Mouse (Mus musculus) forebrain, postnatal 0 days (tissue): ENCODE results near the gene Csnk1e. TPM values are rescaled to one million over a fixed set of nuclear protein-coding genes. Genes with fewer than 3 reads are reported as not detected.

Experiments
- ATAC-seq: fragments of 200-750 bp; cut with Nextera tagmentation; 2 replicates; pipeline ENCODE4 v1.8.0; 2017; ENCODE audit warnings: mild to moderate bottlenecking, moderate library complexity
- DNase-seq: peaks from one replicate; pipeline ENCODE4 v3.0.0-alpha.2; 2015
- H3K27ac ChIP-seq: fragments of 300-500 bp; sonication (generic); 2 replicates; pipeline ENCODE4 v1.5.1; 2014; ENCODE audit warnings: low read depth, mild to moderate bottlenecking, antibody characterized with exemption, low read length, moderate library complexity, mixed read lengths
- H3K27me3 ChIP-seq: fragments of 300-500 bp; sonication (generic); 2 replicates; pipeline ENCODE4 v1.6.1; 2014; ENCODE audit warnings: mild to moderate bottlenecking, low read length, mixed read lengths; ENCODE audit not compliant: insufficient read depth
- H3K36me3 ChIP-seq: fragments of 300-500 bp; sonication (generic); 2 replicates; pipeline ENCODE4 v1.6.1; 2014; ENCODE audit warnings: mild to moderate bottlenecking, moderate library complexity; ENCODE audit not compliant: insufficient read depth
- H3K4me1 ChIP-seq: fragments of 300-500 bp; sonication (generic); 2 replicates; pipeline ENCODE4 v1.6.1; 2014; ENCODE audit warnings: antibody characterized with exemption; ENCODE audit not compliant: insufficient read depth
- H3K4me2 ChIP-seq: fragments of 300-500 bp; sonication (generic); 2 replicates; pipeline ENCODE4 v1.6.1; 2014; ENCODE audit warnings: low read depth, mild to moderate bottlenecking, moderate library complexity
- H3K4me3 ChIP-seq: fragments of 300-500 bp; sonication (generic); 2 replicates; pipeline ENCODE4 v1.5.1; 2014; ENCODE audit warnings: low read depth, low read length, mixed read lengths
- H3K9ac ChIP-seq: fragments of 300-500 bp; sonication (generic); 2 replicates; pipeline ENCODE4 v1.6.1; 2014; ENCODE audit warnings: mild to moderate bottlenecking
- H3K9me3 ChIP-seq: fragments of 300-500 bp; sonication (generic); 2 replicates; pipeline ENCODE4 v1.6.1; 2016; ENCODE audit warnings: low read length
- CTCF ChIP-seq: sonication (generic); IDR thresholded peaks from 2 replicates; pipeline ENCODE4 v1.5.1; 2016; ENCODE audit warnings: antibody characterized with exemption, control low read depth, low read depth
- WGBS: fragments of 180-500 bp; shearing (Covaris S2); extraction: QIAGEN DNeasy Blood & Tissue Kit; methylation state at CpG from one replicate; pipeline ENCODE4 v1.1.7; 2014; 5-methylcytosine and 5-hydroxymethylcytosine counted together
- microRNA counts: library from miRNA; unstranded; fragments of <30 nt; microRNA quantifications from one replicate; lab custom pipeline; 2015
- microRNA-seq, 2 experiments: library from miRNA; unstranded; fragments of <30 nt; microRNA quantifications; one replicate each; pipeline ENCODE4; 2016
- polyA plus RNA-seq: library from polyadenylated mRNA; unstranded; fragments of >200 nt; fragmentation: Nextera tagmentation; extraction: Ambion mirVana; gene quantifications from 2 replicates; pipeline ENCODE4 v1.2.1, GENCODE M21; 2015
- total RNA-seq: library from RNA; depleted of rRNA; stranded (reverse); fragments of >200 nt; gene quantifications from 2 replicates; pipeline ENCODE4 v1.2.3, GENCODE M21; 2014; rRNA removed

Gene Csnk1e
- total and polyA plus RNA-seq, 2 experiments from 2014 or later = 248 to 490 TPM

DNA sequence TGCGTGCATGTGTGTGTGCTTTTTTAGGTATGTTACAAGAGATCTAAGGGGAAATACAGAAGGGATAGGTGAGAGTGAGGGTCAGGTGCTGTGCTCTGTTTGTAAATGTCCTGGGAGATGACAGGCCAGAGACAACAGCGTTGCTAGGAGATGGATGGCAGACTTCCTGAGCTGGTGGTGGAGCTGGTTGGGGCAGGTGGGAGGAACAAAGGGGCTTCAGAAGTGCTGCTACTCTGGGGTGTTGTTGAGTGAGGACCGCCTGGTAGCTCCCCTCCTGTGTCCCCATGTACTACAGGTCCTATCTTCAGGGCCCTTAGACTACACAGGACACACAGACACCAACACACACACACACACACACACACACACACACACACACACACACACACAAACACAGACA lies 80.6 kb downstream of the Csnk1e start:
- Histone ChIP-seq H3K9me3 (no peaks in the 10 kb centered on the region), H3K27me3 (no peaks in the 10 kb centered on the region), H3K4me2 (no peak overlapping the region), H3K36me3 (peaks cover 63% of the 10 kb centered on the region), H3K4me1 (no peaks in the 10 kb centered on the region), H3K9ac (no peak overlapping the region), H3K27ac (no peak overlapping the region), H3K4me3 (no peak overlapping the region)
- no peak for ATAC-seq
- WGBS = 53% methylated on average over 3 of the region's 3 CpGs
- no peak for TF ChIP-seq CTCF
- no peak for DNase-seq

DNA sequence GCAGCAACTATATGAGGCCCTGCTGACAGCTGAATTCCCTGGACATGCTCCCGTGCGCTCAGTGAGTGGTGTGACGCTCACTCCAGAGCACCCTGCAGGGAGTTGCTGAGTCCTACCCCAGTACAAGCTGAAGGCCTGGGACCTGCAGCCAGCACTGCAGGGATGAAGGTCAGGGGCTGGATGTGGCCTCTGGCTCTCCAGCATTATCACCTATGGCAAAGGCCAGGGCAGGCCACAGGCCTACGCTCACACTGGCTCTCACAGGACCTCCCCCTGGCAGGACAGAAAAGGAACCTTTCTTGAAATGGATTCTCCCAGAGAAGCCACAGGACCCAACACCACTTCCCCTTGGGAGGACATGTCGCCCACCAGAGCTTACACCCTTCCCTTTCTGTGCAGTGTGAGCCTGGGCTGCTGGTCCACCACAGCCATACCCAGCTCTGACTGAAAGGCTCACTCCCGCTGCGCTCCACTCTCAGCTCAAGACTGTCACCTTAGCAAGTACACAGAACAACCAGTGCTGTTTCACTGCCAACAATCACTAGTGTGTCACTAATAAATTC lies 85.0 kb downstream of the Csnk1e start:
- no peak for TF ChIP-seq CTCF

DNA sequence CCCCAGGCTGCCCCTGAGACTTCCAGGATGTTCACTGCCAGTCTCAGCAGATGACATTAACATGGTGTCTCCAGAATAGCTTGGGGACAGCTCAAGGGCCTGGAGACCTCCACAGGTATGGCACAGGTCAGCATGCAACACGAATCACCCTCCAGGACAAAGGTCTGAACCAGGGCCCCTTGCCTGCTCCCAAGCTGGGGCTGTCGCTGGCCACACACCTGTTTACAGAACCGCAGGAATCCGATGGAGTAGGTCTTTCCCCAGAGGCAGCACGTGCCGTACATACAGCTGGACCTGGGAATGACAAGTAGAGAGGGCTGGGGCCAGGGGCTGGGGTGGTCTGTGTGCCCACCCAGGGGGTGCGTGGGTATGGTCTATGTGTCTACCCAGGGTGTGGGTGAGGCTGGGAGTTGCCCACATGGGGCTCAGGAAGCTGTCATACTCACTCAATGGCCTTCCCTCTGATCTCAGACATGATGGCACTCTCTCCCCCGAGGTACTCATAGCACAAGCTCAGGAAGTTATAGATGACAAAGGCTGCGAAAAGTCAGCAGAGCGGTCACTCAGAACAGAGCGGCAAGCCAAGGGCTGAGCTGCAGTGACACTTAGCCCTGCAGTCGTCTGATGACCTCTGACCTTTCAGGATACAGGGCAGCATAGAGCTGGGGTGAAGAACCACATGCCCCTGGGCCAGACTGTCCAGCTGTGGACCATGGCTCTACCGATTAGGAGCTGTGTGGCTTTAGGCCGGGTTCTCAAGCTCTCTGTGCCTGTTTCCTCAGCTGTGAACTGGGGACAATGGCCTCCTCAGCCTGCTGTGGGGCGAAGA lies 85.7 kb downstream of the Csnk1e start:
- H3K9me3 ChIP-seq = no peaks in the 10 kb centered on the region
- 79% methylated on average over 15 of the region's 15 CpGs for WGBS
- no peak overlapping the region for H3K27ac ChIP-seq
- no peak overlapping the region for H3K9ac ChIP-seq
- H3K4me2 ChIP-seq = no peak overlapping the region
- no peaks in the 10 kb centered on the region for H3K27me3 ChIP-seq
- no peak overlapping the region for H3K4me3 ChIP-seq
- DNase-seq = no peak
- TF ChIP-seq CTCF = no peak
- H3K4me1 ChIP-seq = no peaks in the 10 kb centered on the region
- ATAC-seq = no peak
- H3K36me3 ChIP-seq = peaks cover 74% of the 10 kb centered on the region

More for the DNA sequence above, 85.0 kb downstream of the Csnk1e start:
- no peaks in the 10 kb centered on the region for H3K4me1 ChIP-seq
- no peak overlapping the region for H3K4me3 ChIP-seq
- no peak for ATAC-seq
- H3K27me3 ChIP-seq = no peaks in the 10 kb centered on the region
- DNase-seq = no peak
- no peak overlapping the region for H3K27ac ChIP-seq
- H3K9ac ChIP-seq = no peak overlapping the region
- H3K4me2 ChIP-seq = no peak overlapping the region
- WGBS = 89% methylated on average over 7 of the region's 7 CpGs
- H3K9me3 ChIP-seq = no peaks in the 10 kb centered on the region
- peaks cover 70% of the 10 kb centered on the region for H3K36me3 ChIP-seq

DNA sequence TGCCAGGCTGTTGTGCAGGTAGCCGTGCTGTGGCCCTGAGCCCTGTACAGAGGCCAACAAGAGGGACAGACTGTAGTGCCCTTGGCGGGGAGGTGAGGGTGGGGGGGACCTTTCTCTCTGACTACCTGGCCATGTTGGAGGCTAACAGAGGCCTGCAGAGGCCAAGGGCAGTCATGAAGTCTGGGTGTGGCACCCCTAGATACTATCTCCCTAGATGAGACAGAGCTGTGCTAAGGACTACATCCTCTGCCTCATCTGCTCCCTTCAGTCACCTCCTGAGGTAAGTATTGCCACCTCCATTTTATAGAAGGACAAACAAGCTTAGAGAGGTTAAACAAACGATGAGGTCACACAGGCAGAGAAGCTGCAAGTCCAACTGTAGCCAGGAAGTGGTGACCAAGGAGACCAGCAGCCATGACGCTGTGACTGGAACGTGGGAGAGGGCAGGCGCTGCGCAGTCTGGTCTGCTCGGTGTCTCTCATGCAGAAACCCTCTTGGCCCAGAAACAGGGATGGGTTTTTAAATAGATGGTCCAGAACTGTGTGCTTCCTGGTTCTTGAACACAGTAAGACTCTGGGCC lies 86.4 kb downstream of the Csnk1e start:
- no peak for ATAC-seq
- WGBS = 86% methylated on average over 8 of the region's 8 CpGs
- H3K27ac ChIP-seq = no peak overlapping the region

DNA sequence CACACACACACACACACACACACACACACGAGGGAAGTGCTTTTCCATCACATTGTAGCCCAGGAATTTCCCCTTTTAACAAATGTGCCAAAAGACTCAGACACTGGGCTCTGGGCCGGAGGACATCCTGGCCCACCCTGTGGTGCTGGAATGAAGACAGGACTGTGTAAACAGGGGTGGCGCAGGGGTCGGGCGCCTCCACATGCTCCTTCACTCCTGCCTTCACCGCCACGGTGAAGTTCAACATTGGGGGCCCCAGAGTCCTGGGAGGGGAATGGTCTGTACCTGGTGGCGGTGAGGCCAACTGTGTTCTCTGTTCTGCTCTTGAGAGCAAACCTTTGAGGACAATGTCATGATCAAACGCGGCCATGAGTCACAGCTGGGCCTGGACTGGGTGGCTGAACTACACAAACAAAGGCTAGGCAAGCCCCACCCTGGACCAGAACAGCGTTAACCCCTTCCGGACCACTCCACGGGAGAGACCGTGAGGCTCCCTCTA lies 87.0 kb downstream of the Csnk1e start:
- no peak for TF ChIP-seq CTCF
- H3K36me3 ChIP-seq = peaks cover 80% of the 10 kb centered on the region
- 69% methylated on average over 14 of the region's 14 CpGs for WGBS
- no peak overlapping the region for H3K4me2 ChIP-seq
- no peak overlapping the region for H3K4me3 ChIP-seq
- H3K27me3 ChIP-seq = no peaks in the 10 kb centered on the region
- no peak for DNase-seq
- no peaks in the 10 kb centered on the region for H3K9me3 ChIP-seq
- H3K4me1 ChIP-seq = no peaks in the 10 kb centered on the region
- H3K27ac ChIP-seq = no peak overlapping the region
- ATAC-seq = no peak
- no peak overlapping the region for H3K9ac ChIP-seq

More for the DNA sequence above, 86.4 kb downstream of the Csnk1e start:
- H3K4me1 ChIP-seq = no peaks in the 10 kb centered on the region
- no peaks in the 10 kb centered on the region for H3K27me3 ChIP-seq
- no peak for DNase-seq
- no peak for TF ChIP-seq CTCF
- H3K4me2 ChIP-seq = no peak overlapping the region
- no peaks in the 10 kb centered on the region for H3K9me3 ChIP-seq
- H3K9ac ChIP-seq = no peak overlapping the region
- H3K36me3 ChIP-seq = peaks cover 76% of the 10 kb centered on the region
- no peak overlapping the region for H3K4me3 ChIP-seq

MicroRNAs within 50 kb of the gene (microRNA counts, 519-probe panel; counts per million panel counts)
- microRNA mmu-miR-1943 (lab: Ali Mortazavi, UCI) = not detected

Small RNA genes lying within 50 kb of the gene (microRNA-seq; reads per million reads assigned to microRNA genes)
- gene Gm44302 = 0 reads per million in 2 experiments
- gene Mir1943 = 2.0 to 2.3 reads per million in 2 experiments

Other genes starting within 250 kb of the Csnk1e start
- gene Pick1, start 226.4 kb downstream of the Csnk1e start, total RNA-seq = 76.2 and 84.7 TPM in 2 replicates
- gene Pick1, start 226.4 kb downstream of the Csnk1e start, polyA plus RNA-seq = 60.9 and 72.7 TPM in 2 replicates
- 2.8 and 4.4 TPM in 2 replicates for gene Gm49486, start 226.2 kb downstream of the Csnk1e start, total RNA-seq
- 1.1 and 1.2 TPM in 2 replicates for gene Gm49486, start 226.2 kb downstream of the Csnk1e start, polyA plus RNA-seq
- gene Slc16a8, start 200.8 kb downstream of the Csnk1e start, total RNA-seq = 0.62 and 0.95 TPM in 2 replicates
- 1.4 and 1.6 TPM in 2 replicates for gene Slc16a8, start 200.8 kb downstream of the Csnk1e start, polyA plus RNA-seq
- 3.2 and 7.9 TPM in 2 replicates for gene Baiap2l2, start 170.0 kb downstream of the Csnk1e start, total RNA-seq
- 9.1 and 11.3 TPM in 2 replicates for gene Baiap2l2, start 170.0 kb downstream of the Csnk1e start, polyA plus RNA-seq
- gene Pla2g6, start 127.2 kb downstream of the Csnk1e start, total RNA-seq = 19.5 and 31.1 TPM in 2 replicates
- gene Pla2g6, start 127.2 kb downstream of the Csnk1e start, polyA plus RNA-seq = 10.7 and 15.2 TPM in 2 replicates
- gene Maff, start 108.9 kb downstream of the Csnk1e start, total RNA-seq = 2.5 and 3.0 TPM in 2 replicates
- 0.74 and 1.1 TPM in 2 replicates for gene Maff, start 108.9 kb downstream of the Csnk1e start, polyA plus RNA-seq
- 32.0 and 41.9 TPM in 2 replicates for gene Tmem184b, start 52.0 kb downstream of the Csnk1e start, total RNA-seq
- gene Tmem184b, start 52.0 kb downstream of the Csnk1e start, polyA plus RNA-seq = 22.9 and 30.3 TPM in 2 replicates
- gene Kcnj4, start 49.7 kb upstream of the Csnk1e start, total RNA-seq = 17.3 and 17.8 TPM in 2 replicates
- 0.99 and 1.1 TPM in 2 replicates for gene Kcnj4, start 49.7 kb upstream of the Csnk1e start, polyA plus RNA-seq
- gene Kdelr3, start 60.8 kb upstream of the Csnk1e start, total RNA-seq = 3.1 and 5.6 TPM in 2 replicates
- 5.3 and 6.8 TPM in 2 replicates for gene Kdelr3, start 60.8 kb upstream of the Csnk1e start, polyA plus RNA-seq
- 373 and 392 TPM in 2 replicates for gene Ddx17, start 91.2 kb upstream of the Csnk1e start, total RNA-seq
- 21.5 and 26.5 TPM in 2 replicates for gene Ddx17, start 91.2 kb upstream of the Csnk1e start, polyA plus RNA-seq
- gene Dmc1, start 149.5 kb upstream of the Csnk1e start, total RNA-seq = 1.8 and 3.2 TPM in 2 replicates
- gene Dmc1, start 149.5 kb upstream of the Csnk1e start, polyA plus RNA-seq = 0.44 and 0.49 TPM in 2 replicates
- gene Fam227a, start 203.4 kb upstream of the Csnk1e start, total RNA-seq = 17.1 and 25.7 TPM in 2 replicates
- 1.0 and 1.9 TPM in 2 replicates for gene Fam227a, start 203.4 kb upstream of the Csnk1e start, polyA plus RNA-seq
- 70.3 and 107 TPM in 2 replicates for gene Cby1, start 203.6 kb upstream of the Csnk1e start, total RNA-seq
- gene Cby1, start 203.6 kb upstream of the Csnk1e start, polyA plus RNA-seq = 117 and 119 TPM in 2 replicates
- gene Tomm22, start 215.3 kb upstream of the Csnk1e start, total RNA-seq = 132 and 167 TPM in 2 replicates
- gene Tomm22, start 215.3 kb upstream of the Csnk1e start, polyA plus RNA-seq = 248 and 266 TPM in 2 replicates
- 49.2 and 54.1 TPM in 2 replicates for gene Josd1, start 232.4 kb upstream of the Csnk1e start, total RNA-seq
- gene Josd1, start 232.4 kb upstream of the Csnk1e start, polyA plus RNA-seq = 18.6 and 20.2 TPM in 2 replicates
- gene Gtpbp1, start 235.3 kb upstream of the Csnk1e start, total RNA-seq = 74.2 and 78.1 TPM in 2 replicates
- 43.4 and 47.6 TPM in 2 replicates for gene Gtpbp1, start 235.3 kb upstream of the Csnk1e start, polyA plus RNA-seq